Mouse (Mus musculus) limb, embryonic 14.5 days (tissue): Measurements from ENCODE around the gene Rab27a. TPM values are rescaled to one million over a fixed set of nuclear protein-coding genes. Genes with fewer than 3 reads are reported as not detected.

Source experiments
- ATAC-seq: fragments of 200-750 bp; cut with Nextera tagmentation; 2 replicates; pipeline ENCODE4 v1.8.0; 2017; ENCODE audit warnings: low read depth, moderate number of reproducible peaks, moderate TSS enrichment; ENCODE audit not compliant: low FRiP score
- DNase-seq: peaks from one replicate; pipeline ENCODE4 v3.0.0-alpha.2; 2015; ENCODE audit warnings: low spot score
- H3K27ac ChIP-seq: fragments of 300-500 bp; sonication (generic); replicated peaks from 2 replicates; pipeline ENCODE4 v1.5.1; 2014; ENCODE audit warnings: low read depth, mild to moderate bottlenecking, low read length, moderate library complexity, mixed read lengths
- H3K27me3 ChIP-seq: fragments of 300-500 bp; sonication (generic); 2 replicates; pipeline ENCODE4 v1.6.1; 2014; ENCODE audit warnings: low read length, mixed read lengths; ENCODE audit not compliant: control insufficient read depth, insufficient read depth
- H3K36me3 ChIP-seq: fragments of 300-500 bp; sonication (generic); 2 replicates; pipeline ENCODE4 v1.6.1; 2014; ENCODE audit warnings: mild to moderate bottlenecking, low read length, moderate library complexity, mixed read lengths; ENCODE audit not compliant: control insufficient read depth, insufficient read depth
- H3K4me1 ChIP-seq: fragments of 300-500 bp; sonication (generic); 2 replicates; pipeline ENCODE4 v1.6.1; 2014; ENCODE audit warnings: antibody characterized with exemption, low read length, mixed read lengths; ENCODE audit not compliant: control insufficient read depth, insufficient read depth
- H3K4me2 ChIP-seq: fragments of 300-500 bp; sonication (generic); replicated peaks from 2 replicates; pipeline ENCODE4 v1.6.1; 2014; ENCODE audit warnings: low read depth, mild to moderate bottlenecking, low read length, moderate library complexity; ENCODE audit not compliant: severe bottlenecking
- H3K4me3 ChIP-seq: fragments of 300-500 bp; sonication (generic); replicated peaks from 2 replicates; pipeline ENCODE4 v1.5.1; 2014; ENCODE audit warnings: low read length
- H3K9ac ChIP-seq: fragments of 300-500 bp; sonication (generic); 2 replicates; pipeline ENCODE4 v1.6.1; 2014; ENCODE audit warnings: mild to moderate bottlenecking, low read depth, low read length, moderate library complexity; ENCODE audit not compliant: severe bottlenecking
- H3K9me3 ChIP-seq: fragments of 300-500 bp; sonication (generic); 2 replicates; pipeline ENCODE4 v1.6.1; 2016; ENCODE audit warnings: low read length; ENCODE audit not compliant: control insufficient read depth
- POLR2A ChIP-seq: fragments of 200-500 bp; IDR thresholded peaks from 2 replicates; pipeline ENCODE4 v1.8.0; 2012; ENCODE audit warnings: inconsistent platforms, mild to moderate bottlenecking, moderate library complexity, borderline replicate concordance; ENCODE audit not compliant: insufficient read depth, insufficient read length; ENCODE audit errors: extremely low read depth
- WGBS: fragments of 180-500 bp; shearing (Covaris S2); extraction: QIAGEN DNeasy Blood & Tissue Kit; methylation state at CpG from one replicate; pipeline ENCODE4 v1.1.7; 2014; 5-methylcytosine and 5-hydroxymethylcytosine counted together
- polyA plus RNA-seq, 2 experiments: library from polyadenylated mRNA; depleted of rRNA in 1 of 2; stranded (reverse) in 1 of 2; unstranded in 1 of 2; fragments of >200 nt; fragmentation: Nextera tagmentation in 1 of 2; extraction: Ambion mirVana in 1 of 2; gene quantifications; 2 replicates each; pipeline versions ENCODE4 v1.2.1 to v1.2.3; 2012 to 2014

Rab27a gene
- polyA plus RNA-seq, 2 experiments, result 2.8 to 5.7 TPM

GRCm38 (mm10) chr9:73090121-73090520 is 45.5 kb downstream of the Rab27a start:
- H3K4me1 ChIP-seq, result no peaks in the 10 kb centered on the region
- H3K9ac ChIP-seq, result no peak overlapping the region
- 82% methylated on average over 10 of the region's 10 CpGs for WGBS
- no peaks in the 10 kb centered on the region for H3K9me3 ChIP-seq
- TF ChIP-seq POLR2A, result no peak
- DNase-seq (no peak), ATAC-seq (no peak)
- H3K4me3 ChIP-seq, result no peak overlapping the region
- no peaks in the 10 kb centered on the region for H3K36me3 ChIP-seq
- no peak overlapping the region for H3K4me2 ChIP-seq
- H3K27me3 ChIP-seq, result no peaks in the 10 kb centered on the region
- no peak overlapping the region for H3K27ac ChIP-seq

GRCm38 (mm10) chr9:73091747-73092146 is 47.1 kb downstream of the Rab27a start:
- no peak overlapping the region for H3K27ac ChIP-seq
- H3K4me3 ChIP-seq, result no peak overlapping the region
- peak; percentile 69 for DNase-seq
- TF ChIP-seq POLR2A, result no peak
- WGBS, result 0% methylated on average over 1 of the region's 1 CpGs
- ATAC-seq, result no peak
- H3K4me1 ChIP-seq, result no peaks in the 10 kb centered on the region
- no peak overlapping the region for H3K9ac ChIP-seq
- H3K4me2 ChIP-seq, result no peak overlapping the region
- H3K9me3 ChIP-seq, result no peaks in the 10 kb centered on the region
- no peaks in the 10 kb centered on the region for H3K27me3 ChIP-seq
- H3K36me3 ChIP-seq, result no peaks in the 10 kb centered on the region

- no peak for ATAC-seq
- Histone ChIP-seq H3K4me2 (no peak overlapping the region), H3K27me3 (no peaks in the 10 kb centered on the region), H3K4me3 (no peak overlapping the region), H3K9me3 (no peaks in the 10 kb centered on the region), H3K9ac (no peak overlapping the region), H3K36me3 (no peaks in the 10 kb centered on the region), H3K27ac (no peak overlapping the region), H3K4me1 (no peaks in the 10 kb centered on the region)
- no peak for TF ChIP-seq POLR2A
- WGBS, result 37% methylated on average over 17 of the region's 17 CpGs
- DNase-seq, result no peak
Measured at GRCm38 (mm10) chr9:73094580-73094979, 49.9 kb downstream of the Rab27a start.

DNA sequence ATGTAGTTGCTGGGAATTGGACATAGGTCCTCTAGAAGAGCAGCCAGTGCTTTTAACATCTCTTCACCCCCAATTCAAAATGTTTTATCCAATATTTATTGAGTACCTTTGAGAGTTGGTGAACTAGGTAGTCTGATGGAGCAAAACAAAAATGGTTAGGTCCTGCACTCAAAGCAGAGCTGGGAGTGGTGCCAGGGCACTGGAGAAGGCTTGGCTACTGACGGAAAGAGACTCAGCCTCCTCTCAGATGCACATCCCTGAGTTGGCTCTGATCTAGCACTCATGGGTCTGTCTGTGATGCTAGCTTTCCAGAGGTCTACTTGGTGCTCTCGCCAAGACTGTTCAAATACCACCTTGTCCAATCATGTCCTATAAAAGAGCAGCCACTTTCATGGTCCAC is 53.2 kb downstream of the Rab27a start:
- TF ChIP-seq POLR2A, result no peak
- H3K27me3 ChIP-seq, result no peaks in the 10 kb centered on the region
- no peaks in the 10 kb centered on the region for H3K36me3 ChIP-seq
- H3K9ac ChIP-seq, result no peak overlapping the region
- H3K4me2 ChIP-seq, result no peak overlapping the region
- no peaks in the 10 kb centered on the region for H3K9me3 ChIP-seq
- ATAC-seq, result no peak
- WGBS, result 90% methylated on average over 2 of the region's 2 CpGs
- H3K4me3 ChIP-seq, result no peak overlapping the region
- H3K4me1 ChIP-seq, result no peaks in the 10 kb centered on the region
- no peak overlapping the region for H3K27ac ChIP-seq
- no peak for DNase-seq

DNA sequence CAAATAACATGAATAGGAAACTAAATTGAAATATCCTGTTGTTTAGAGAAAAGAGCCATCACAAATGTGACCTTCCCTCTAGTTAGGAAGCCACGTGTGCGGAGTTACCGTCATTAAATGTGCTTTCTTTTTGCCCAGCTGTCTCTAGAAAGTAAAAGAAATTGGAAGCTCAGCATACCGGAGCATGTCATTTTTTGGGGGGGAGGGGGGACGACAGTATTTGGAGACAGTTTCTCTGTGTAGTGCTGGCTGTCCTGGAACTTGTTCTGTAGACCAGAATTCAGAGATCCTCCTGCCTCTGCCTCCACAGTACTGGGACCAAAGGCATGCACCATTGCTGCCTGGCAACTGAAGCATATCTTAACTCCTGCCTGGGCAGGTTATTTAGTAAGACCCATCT is 56.9 kb downstream of the Rab27a start, which contains the start of gene Khdc3:
Khdc3 (plus strand) TSS at position 301 of the 400 bp plus-strand sequence.
- H3K9me3 ChIP-seq, result no peaks in the 10 kb centered on the region
- no peak within 1 kb of the TSS for H3K9ac ChIP-seq
- WGBS, result 80% methylated on average over 5 of the region's 5 CpGs
- no peak for TF ChIP-seq POLR2A
- ATAC-seq (no peak), DNase-seq (no peak)
- no peak within 1 kb of the TSS for H3K27ac ChIP-seq
- no peaks in the 10 kb centered on the region for H3K36me3 ChIP-seq
- no peak within 1 kb of the TSS for H3K4me3 ChIP-seq
- H3K4me2 ChIP-seq, result no peak within 1 kb of the TSS
- H3K4me1 ChIP-seq, result peaks cover 6% of the 10 kb centered on the region; the same call in 1 of the 2 replicates
- H3K27me3 ChIP-seq, result 0 out of 2 replicates have a peak, but pooled peaks cover 2% of the 10 kb centered on the region

DNA sequence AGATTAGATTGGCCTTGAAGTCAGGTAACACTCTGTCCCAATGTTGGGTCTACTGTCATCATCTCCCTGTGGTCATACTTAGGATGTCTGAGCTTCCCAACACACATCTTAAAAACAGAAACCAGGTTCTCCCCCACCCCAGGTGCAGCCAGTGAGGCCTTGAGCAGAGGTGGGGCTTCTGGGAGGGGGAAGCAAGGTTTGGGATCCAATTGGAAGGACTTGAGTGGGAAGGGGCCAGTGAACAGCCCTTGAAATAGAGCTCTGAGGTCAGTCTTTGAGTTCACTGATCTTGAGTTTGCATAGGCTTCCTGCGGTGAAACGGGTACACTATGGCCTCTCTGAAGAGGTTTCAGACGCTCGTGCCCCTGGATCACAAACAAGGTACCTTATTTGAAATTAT is 57.5 kb downstream of the Rab27a start, which contains the start of gene Gm20509:
Gm20509 (plus strand) TSS at position 290 of the 400 bp plus-strand sequence.
- DNase-seq (no peak), ATAC-seq (no peak)
- Histone ChIP-seq H3K4me2 (peak within 1 kb of the TSS; percentile 84), H3K27ac (no peak within 1 kb of the TSS), H3K4me1 (peaks cover 6% of the 10 kb centered on the region; the same call in 1 of the 2 replicates), H3K4me3 (peak within 1 kb of the TSS; percentile 37), H3K27me3 (0 out of 2 replicates have a peak, but pooled peaks cover 2% of the 10 kb centered on the region), H3K9ac (peak within 1 kb of the TSS; percentile 54), H3K36me3 (no peaks in the 10 kb centered on the region), H3K9me3 (no peaks in the 10 kb centered on the region)
- WGBS, result 93% methylated on average over 4 of the region's 4 CpGs
- TF ChIP-seq POLR2A, result no peak
